Mouse (Mus musculus) forebrain, postnatal 0 days (tissue): ENCODE results near the gene Frmd4b. TPM values are rescaled to one million over a fixed set of nuclear protein-coding genes. Genes with fewer than 3 reads are reported as not detected.

Experiments
- ATAC-seq: fragments of 200-750 bp; cut with Nextera tagmentation; 2 replicates; pipeline ENCODE4 v1.8.0; 2017; ENCODE audit warnings: mild to moderate bottlenecking, moderate library complexity
- DNase-seq: peaks from one replicate; pipeline ENCODE4 v3.0.0-alpha.2; 2015
- H3K27ac ChIP-seq: fragments of 300-500 bp; sonication (generic); 2 replicates; pipeline ENCODE4 v1.5.1; 2014; ENCODE audit warnings: low read depth, mild to moderate bottlenecking, antibody characterized with exemption, low read length, moderate library complexity, mixed read lengths
- H3K27me3 ChIP-seq: fragments of 300-500 bp; sonication (generic); 2 replicates; pipeline ENCODE4 v1.6.1; 2014; ENCODE audit warnings: mild to moderate bottlenecking, low read length, mixed read lengths; ENCODE audit not compliant: insufficient read depth
- H3K36me3 ChIP-seq: fragments of 300-500 bp; sonication (generic); 2 replicates; pipeline ENCODE4 v1.6.1; 2014; ENCODE audit warnings: mild to moderate bottlenecking, moderate library complexity; ENCODE audit not compliant: insufficient read depth
- H3K4me1 ChIP-seq: fragments of 300-500 bp; sonication (generic); 2 replicates; pipeline ENCODE4 v1.6.1; 2014; ENCODE audit warnings: antibody characterized with exemption; ENCODE audit not compliant: insufficient read depth
- H3K4me2 ChIP-seq: fragments of 300-500 bp; sonication (generic); 2 replicates; pipeline ENCODE4 v1.6.1; 2014; ENCODE audit warnings: low read depth, mild to moderate bottlenecking, moderate library complexity
- H3K4me3 ChIP-seq: fragments of 300-500 bp; sonication (generic); 2 replicates; pipeline ENCODE4 v1.5.1; 2014; ENCODE audit warnings: low read depth, low read length, mixed read lengths
- H3K9ac ChIP-seq: fragments of 300-500 bp; sonication (generic); 2 replicates; pipeline ENCODE4 v1.6.1; 2014; ENCODE audit warnings: mild to moderate bottlenecking
- H3K9me3 ChIP-seq: fragments of 300-500 bp; sonication (generic); 2 replicates; pipeline ENCODE4 v1.6.1; 2016; ENCODE audit warnings: low read length
- CTCF ChIP-seq: sonication (generic); IDR thresholded peaks from 2 replicates; pipeline ENCODE4 v1.5.1; 2016; ENCODE audit warnings: antibody characterized with exemption, control low read depth, low read depth
- WGBS: fragments of 180-500 bp; shearing (Covaris S2); extraction: QIAGEN DNeasy Blood & Tissue Kit; methylation state at CpG from one replicate; pipeline ENCODE4 v1.1.7; 2014; 5-methylcytosine and 5-hydroxymethylcytosine counted together
- polyA plus RNA-seq: library from polyadenylated mRNA; unstranded; fragments of >200 nt; fragmentation: Nextera tagmentation; extraction: Ambion mirVana; gene quantifications from 2 replicates; pipeline ENCODE4 v1.2.1, GENCODE M21; 2015
- total RNA-seq: library from RNA; depleted of rRNA; stranded (reverse); fragments of >200 nt; gene quantifications from 2 replicates; pipeline ENCODE4 v1.2.3, GENCODE M21; 2014

Gene Frmd4b
- total and polyA plus RNA-seq, 2 experiments from 2014 or later, result 17.0 to 43.7 TPM

DNA sequence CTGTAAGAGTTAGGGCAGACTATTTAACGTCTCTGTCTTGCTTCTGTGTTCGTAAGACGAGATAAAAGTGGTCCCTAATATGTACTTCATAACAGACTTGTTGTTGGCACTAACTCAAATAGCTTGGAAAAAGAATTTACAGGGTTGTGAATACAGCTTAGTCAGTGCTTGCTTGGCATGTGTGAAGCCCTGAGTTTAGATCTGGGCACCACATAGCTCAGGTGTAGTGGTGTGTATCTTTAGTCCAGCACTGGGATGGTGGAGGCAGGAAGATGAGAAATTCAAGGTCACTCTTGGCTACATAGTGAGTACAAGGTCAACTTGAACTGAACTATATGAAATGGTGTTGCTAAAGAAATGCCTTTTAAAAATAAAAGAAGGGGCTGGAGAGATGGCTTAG, 320.2 kb downstream of the Frmd4b start:
- Histone ChIP-seq H3K9me3 (no peaks in the 10 kb centered on the region), H3K4me2 (no peak overlapping the region), H3K27ac (no peak overlapping the region), H3K4me1 (no peaks in the 10 kb centered on the region), H3K27me3 (no peaks in the 10 kb centered on the region), H3K4me3 (no peak overlapping the region), H3K9ac (no peak overlapping the region), H3K36me3 (peaks cover 51% of the 10 kb centered on the region)
- no peak for TF ChIP-seq CTCF
- 81% methylated on average over 3 of the region's 3 CpGs for WGBS
- ATAC-seq (no peak), DNase-seq (no peak)

GRCm38 (mm10) chr6:97295866-97296527, 321.3 kb downstream of the Frmd4b start:
- Histone ChIP-seq H3K4me1 (peaks cover 7% of the 10 kb centered on the region; the same call in 1 of the 2 replicates), H3K36me3 (peaks cover 52% of the 10 kb centered on the region), H3K27me3 (no peaks in the 10 kb centered on the region), H3K9ac (no peak overlapping the region), H3K4me2 (no peak overlapping the region), H3K9me3 (no peaks in the 10 kb centered on the region), H3K4me3 (no peak overlapping the region), H3K27ac (no peak overlapping the region)
- DNase-seq (no peak), ATAC-seq (no peak)
- no peak for TF ChIP-seq CTCF
- WGBS, result 94% methylated on average over 21 of the region's 21 CpGs

DNA sequence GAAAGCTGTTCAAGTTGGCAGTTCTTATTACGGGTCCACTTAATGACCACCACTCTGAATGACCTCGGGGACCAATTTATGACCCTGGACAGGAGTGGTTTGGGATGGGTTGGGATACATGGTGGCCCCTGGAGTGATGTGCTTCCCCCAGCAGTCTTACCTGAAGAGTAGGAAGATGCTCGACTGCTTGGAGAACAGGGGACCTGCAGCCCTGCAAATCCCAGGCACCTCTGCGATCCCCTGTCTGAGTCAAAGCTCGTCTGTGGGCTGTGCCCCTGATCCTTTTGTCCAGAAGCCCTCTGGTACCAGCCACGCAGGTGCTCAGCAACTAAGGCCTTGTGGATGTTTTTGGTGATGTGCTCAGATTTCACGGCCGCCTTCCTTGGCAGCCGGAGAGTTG, 321.9 kb downstream of the Frmd4b start:
- no peaks in the 10 kb centered on the region for H3K27me3 ChIP-seq
- no peak overlapping the region for H3K27ac ChIP-seq
- WGBS, result 95% methylated on average over 9 of the region's 9 CpGs
- H3K9me3 ChIP-seq, result no peaks in the 10 kb centered on the region
- H3K4me1 ChIP-seq, result peaks cover 8% of the 10 kb centered on the region; the same call in 1 of the 2 replicates
- H3K4me2 ChIP-seq, result no peak overlapping the region
- no peak for TF ChIP-seq CTCF
- H3K4me3 ChIP-seq, result no peak overlapping the region
- H3K36me3 ChIP-seq, result peaks cover 49% of the 10 kb centered on the region
- ATAC-seq (no peak), DNase-seq (no peak)
- no peak overlapping the region for H3K9ac ChIP-seq

GRCm38 (mm10) chr6:97293667-97294569, 323.4 kb downstream of the Frmd4b start:
- Histone ChIP-seq H3K9ac (no peak overlapping the region), H3K4me1 (peaks cover 8% of the 10 kb centered on the region; the same call in 1 of the 2 replicates), H3K4me2 (no peak overlapping the region), H3K27ac (no peak overlapping the region), H3K4me3 (no peak overlapping the region), H3K9me3 (no peaks in the 10 kb centered on the region), H3K36me3 (peaks cover 39% of the 10 kb centered on the region), H3K27me3 (no peaks in the 10 kb centered on the region)
- 92% methylated on average over 12 of the region's 12 CpGs for WGBS
- no peak for ATAC-seq
- DNase-seq, result no peak
- TF ChIP-seq CTCF, result no peak

GRCm38 (mm10) chr6:97292894-97293293, 324.4 kb downstream of the Frmd4b start:
- TF ChIP-seq CTCF, result no peak
- Histone ChIP-seq H3K4me2 (no peak overlapping the region), H3K9ac (no peak overlapping the region), H3K4me1 (peaks cover 8% of the 10 kb centered on the region; the same call in 1 of the 2 replicates), H3K9me3 (no peaks in the 10 kb centered on the region), H3K4me3 (no peak overlapping the region), H3K27me3 (no peaks in the 10 kb centered on the region), H3K36me3 (peaks cover 43% of the 10 kb centered on the region), H3K27ac (no peak overlapping the region)
- ATAC-seq (no peak), DNase-seq (no peak)
- WGBS, result 82% methylated on average over 5 of the region's 5 CpGs

DNA sequence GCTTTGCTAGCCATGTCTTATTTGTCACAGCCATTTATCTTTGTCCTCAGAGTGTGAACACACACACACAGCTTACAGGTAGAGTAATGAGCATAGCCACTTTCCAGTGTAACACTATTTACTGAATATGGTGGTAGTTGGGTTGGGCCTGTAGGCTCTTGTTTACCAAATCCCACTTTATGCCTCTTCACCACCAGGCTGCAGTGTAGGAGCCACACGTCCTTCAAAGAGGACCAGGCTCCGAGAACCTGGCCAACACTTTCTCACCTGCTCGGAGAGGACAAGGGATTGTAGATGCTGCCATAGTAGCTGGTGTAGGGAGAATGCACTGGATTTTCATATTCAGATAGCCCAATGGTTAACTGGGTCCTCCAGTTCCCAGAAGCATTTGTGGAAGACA, 325.2 kb downstream of the Frmd4b start:
- TF ChIP-seq CTCF, result no peak
- no peak overlapping the region for H3K4me2 ChIP-seq
- no peaks in the 10 kb centered on the region for H3K9me3 ChIP-seq
- ATAC-seq (no peak), DNase-seq (no peak)
- no peaks in the 10 kb centered on the region for H3K27me3 ChIP-seq
- WGBS, result 91% methylated on average over 3 of the region's 3 CpGs
- peaks cover 8% of the 10 kb centered on the region; the same call in 1 of the 2 replicates for H3K4me1 ChIP-seq
- no peak overlapping the region for H3K27ac ChIP-seq
- peaks cover 47% of the 10 kb centered on the region for H3K36me3 ChIP-seq
- H3K4me3 ChIP-seq, result no peak overlapping the region
- no peak overlapping the region for H3K9ac ChIP-seq
